Mouse (Mus musculus) cerebral cortex, adult 2 months (tissue): ENCODE results near the gene Gm9736.

Experiments used
- WGBS: fragments of 180-500 bp; shearing (Covaris S2); methylation state at CpG from one replicate; pipeline ENCODE4 v1.1.7; 2018; 5-methylcytosine and 5-hydroxymethylcytosine counted together

The Gm9736 gene

DNA sequence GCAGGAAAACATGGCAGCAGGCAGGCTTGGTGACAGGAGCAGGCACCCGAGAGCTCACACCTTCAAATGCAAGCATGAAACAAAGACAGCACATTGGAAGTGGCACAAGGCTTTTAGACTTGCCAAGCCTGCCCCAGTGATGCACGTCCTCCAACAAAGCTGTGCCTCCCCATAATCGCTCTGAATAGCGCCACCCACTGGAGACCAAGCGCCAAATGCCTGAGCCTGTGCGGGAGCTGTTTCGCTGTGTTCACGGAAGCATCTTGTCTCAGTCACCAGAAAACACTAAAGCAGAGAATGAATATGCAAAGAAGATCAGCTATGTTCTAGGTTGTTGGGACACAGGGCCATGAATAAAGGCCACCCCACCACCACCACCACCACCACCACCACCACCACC is 26.3 kb downstream of the Gm9736 start:
- 69% methylated on average over 8 of the region's 8 CpGs for WGBS

DNA sequence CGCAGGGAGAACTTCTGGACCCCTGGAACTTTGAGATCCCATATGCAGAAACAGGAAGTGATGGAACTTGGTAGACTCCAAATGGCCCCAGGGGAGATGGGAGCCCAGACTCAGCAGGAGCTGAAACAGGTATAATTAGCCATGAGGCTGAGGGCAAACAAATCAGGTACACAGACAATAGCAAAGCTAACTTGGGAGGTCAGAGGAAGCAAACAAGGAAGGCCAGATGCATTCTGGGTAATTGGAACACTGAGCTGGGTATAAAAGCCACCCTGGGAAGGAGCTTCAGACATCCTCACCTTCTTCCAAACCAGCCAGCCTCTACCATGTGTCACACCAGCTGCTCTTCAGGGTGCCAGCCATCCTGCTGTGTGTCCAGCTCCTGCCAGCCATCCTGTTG is 30.9 kb downstream of the Gm9736 start, which contains the start of gene Krtap12-1:
Gene Krtap12-1, plus strand, starts transcription at position 301 of the 400 bp plus-strand sequence.
- 87% methylated on average over 1 of the region's 1 CpGs for WGBS

DNA sequence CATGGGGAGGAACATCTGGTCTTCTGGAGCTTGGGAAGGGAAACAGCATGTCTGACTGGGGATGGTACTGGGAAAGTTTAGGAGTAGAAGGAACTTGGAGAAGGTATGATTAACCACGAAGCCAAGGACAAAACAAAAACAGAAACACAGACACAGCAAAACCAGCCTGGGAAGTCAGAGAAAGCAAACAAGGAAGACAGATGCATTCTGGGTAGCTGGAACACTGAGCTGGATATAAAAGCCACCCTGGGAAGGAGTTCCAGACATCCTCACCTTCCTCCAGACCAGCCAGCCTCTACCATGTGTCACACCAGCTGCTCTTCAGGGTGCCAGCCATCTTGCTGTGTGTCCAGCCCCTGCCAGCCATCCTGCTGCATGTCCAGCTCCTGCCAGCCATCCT is 35.6 kb downstream of the Gm9736 start, which contains the start of gene Gm10142:
Gene Gm10142, plus strand, starts transcription at position 301 of the 400 bp plus-strand sequence.
- 71% methylated on average over 1 of the region's 1 CpGs for WGBS

DNA sequence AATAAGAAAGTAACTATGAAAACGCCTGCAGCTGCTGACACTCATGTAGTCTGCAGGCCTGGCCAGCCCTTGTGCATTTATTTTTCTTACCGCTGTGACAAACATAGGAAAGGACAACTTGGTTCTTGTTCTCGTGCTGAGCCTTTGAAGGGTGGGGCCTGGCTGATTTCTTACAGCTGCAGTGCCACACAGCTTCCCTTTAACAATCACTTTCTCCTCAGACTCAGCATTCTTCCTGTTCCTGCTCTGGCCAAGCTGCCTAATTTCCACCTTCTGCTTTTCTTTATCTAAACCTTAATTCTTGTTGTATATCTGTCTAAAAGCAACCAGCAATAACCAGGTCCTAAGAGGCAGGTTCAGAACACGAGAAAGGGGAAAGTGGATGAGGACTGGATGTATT is 37.4 kb downstream of the Gm9736 start:
- 65% methylated on average over 4 of the region's 4 CpGs for WGBS

DNA sequence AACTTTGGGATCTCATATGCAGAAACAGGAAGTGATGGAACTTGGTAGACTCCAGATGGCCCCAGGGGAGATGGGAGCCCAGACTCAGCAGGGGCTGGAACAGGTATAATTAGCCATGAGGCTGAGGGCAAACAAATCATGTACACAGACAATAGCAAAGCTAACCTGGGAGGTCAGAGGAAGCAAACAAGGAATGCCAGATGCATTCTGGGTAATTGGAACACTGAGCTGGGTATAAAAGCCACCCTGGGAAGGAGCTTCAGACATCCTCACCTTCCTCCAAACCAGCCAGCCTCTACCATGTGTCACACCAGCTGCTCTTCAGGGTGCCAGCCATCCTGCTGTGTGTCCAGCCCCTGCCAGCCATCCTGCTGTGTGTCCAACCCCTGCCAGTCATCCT is 40.0 kb downstream of the Gm9736 start, which contains the start of gene Gm10024:
Gene Gm10024, plus strand, starts transcription at position 301 of the 400 bp plus-strand sequence.

DNA sequence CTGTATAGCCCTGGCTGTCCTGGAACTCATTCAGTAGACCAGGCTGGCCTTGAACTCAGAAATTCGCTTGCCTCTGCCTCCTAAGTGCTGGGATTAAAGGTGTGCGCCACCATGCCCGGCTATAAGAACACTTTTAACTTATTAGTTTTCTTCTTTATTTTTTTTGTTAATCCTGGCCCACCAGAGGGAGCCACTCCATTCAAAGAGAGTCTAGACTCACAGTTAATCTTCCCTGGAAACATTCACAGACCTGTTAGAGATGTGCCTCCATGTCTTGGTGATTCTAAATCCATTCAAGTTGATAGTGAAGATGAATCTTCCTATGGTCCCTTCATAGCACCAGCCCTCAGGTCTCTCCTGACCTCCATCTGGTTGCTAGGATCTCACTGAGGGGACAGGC is 41.3 kb downstream of the Gm9736 start:
- 61% methylated on average over 3 of the region's 3 CpGs for WGBS

DNA sequence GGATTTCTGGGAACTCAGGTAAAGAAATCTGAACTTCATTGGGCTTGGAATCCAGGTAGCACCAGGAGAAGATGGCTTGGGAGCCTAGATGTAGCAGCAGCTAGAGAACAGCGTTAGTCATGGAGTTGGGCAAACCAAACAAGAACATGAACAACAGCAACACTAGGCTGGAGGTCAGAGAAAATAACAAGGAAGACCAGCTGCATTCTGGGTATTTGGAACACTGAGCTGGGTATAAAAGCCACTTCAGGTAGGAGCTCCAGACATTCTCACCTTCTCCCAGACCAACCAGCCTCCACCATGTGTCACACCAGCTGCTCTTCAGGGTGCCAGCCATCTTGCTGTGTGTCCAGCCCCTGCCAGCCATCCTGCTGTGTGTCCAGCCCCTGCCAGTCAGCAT is 44.8 kb downstream of the Gm9736 start, which contains the start of gene Gm10272:
Gene Gm10272, plus strand, starts transcription at position 301 of the 400 bp plus-strand sequence.
- WGBS: 96% methylated on average over 1 of the region's 1 CpGs
